ENCODE assay signal across 21 mouse cellular contexts in genomic region chr19:46244628-46245027, GRCm38 (mm10). TPM values are rescaled to one million over a fixed set of nuclear protein-coding genes. Genes with fewer than 3 reads are reported as not detected.
DNase-seq lines count a peak whose midpoint lies in the region; ATAC-seq and TF ChIP-seq lines count a peak whose summit lies in the region.
"Had no signal": no experiment of that assay in that cellular context is flagged by ENCODE, and none has a peak within 500 bp of the region (broad histone marks: within the 10 kb centered on the region; RNA-seq: fewer than 3 reads in every experiment).

No protein-coding gene starts in this region.

- TF ChIP-seq EP300 in stomach, postnatal 0 days (optimal IDR thresholded peaks at IDR 0.05), result no peak

- TF ChIP-seq CTCF in stomach, postnatal 0 days (IDR thresholded peaks at IDR 0.05; ENCODE audit: low read depth), result no peak

- no peaks in the 10 kb centered on the region for H3K36me3 ChIP-seq in stomach, postnatal 0 days (ENCODE audit: control insufficient read depth, insufficient read depth, low read length)

- no peaks in the 10 kb centered on the region for H3K9me3 ChIP-seq in stomach, postnatal 0 days (ENCODE audit: control insufficient read depth, low read length)
- H3K9me3 ChIP-seq: embryonic facial prominence, embryonic 13.5 days; forebrain, embryonic 12.5 days; heart, embryonic 12.5 days; hindbrain, embryonic 12.5 days had no signal

- WGBS in stomach, postnatal 0 days, result 33% methylated on average over 5 of the region's 5 CpGs

- DNase-seq in heart, adult 11 months, result peak; percentile 71
- DNase-seq in heart, postnatal 4 days, result no peak
- peak; percentile 24 for DNase-seq in retina, postnatal 1 day
- no peak for DNase-seq in retina, embryonic 14.5 days (ENCODE audit: low spot score)
- peak; percentile 63 for DNase-seq in ZHBTc4 (ENCODE audit: low read depth, low spot score)
- DNase-seq in stomach, postnatal 0 days (ENCODE audit: low spot score), result peak; percentile 19
- DNase-seq in kidney, postnatal 25 days, result no peak
- DNase-seq in layer of hippocampus, adult 9-11 months, result no peak
- DNase-seq: adrenal gland, postnatal 10 days; cerebellum, adult 18-20 months; cerebellum, adult 9-11 months; cerebellum, postnatal 36 days; gastrocnemius, postnatal 10 days; kidney, adult 11 months had no signal

- no peak overlapping the region for H3K9ac ChIP-seq in stomach, postnatal 0 days (ENCODE audit: low read length)
- H3K9ac ChIP-seq: embryonic facial prominence, embryonic 13.5 days; forebrain, embryonic 12.5 days; heart, embryonic 12.5 days; hindbrain, embryonic 12.5 days had no signal

- H3K4me1 ChIP-seq in stomach, postnatal 0 days (replicated peaks; ENCODE audit: control insufficient read depth, insufficient read depth), result no peaks in the 10 kb centered on the region

- H3K4me2 ChIP-seq in stomach, postnatal 0 days (replicated peaks; ENCODE audit: low read depth), result no peak overlapping the region
- H3K4me2 ChIP-seq: embryonic facial prominence, embryonic 13.5 days; forebrain, embryonic 12.5 days; heart, embryonic 12.5 days; hindbrain, embryonic 12.5 days had no signal

- H3K27ac ChIP-seq in stomach, postnatal 0 days (replicated peaks), result no peak overlapping the region
- H3K27ac ChIP-seq: embryonic facial prominence, embryonic 13.5 days; forebrain, embryonic 12.5 days; hindbrain, embryonic 12.5 days had no signal

- no peaks in the 10 kb centered on the region for H3K27me3 ChIP-seq in stomach, postnatal 0 days (ENCODE audit: control insufficient read depth, insufficient read depth, low read length)
- H3K27me3 ChIP-seq: CH12.LX; embryonic facial prominence, embryonic 13.5 days; forebrain, embryonic 12.5 days; heart, embryonic 12.5 days; hindbrain, embryonic 12.5 days; Patski had no signal

- ATAC-seq in stomach, postnatal 0 days (ENCODE audit: low FRiP score, low TSS enrichment), result no peak
- ATAC-seq: hindbrain, embryonic 16.5 days; Patski had no signal

- no peak overlapping the region for H3K4me3 ChIP-seq in stomach, postnatal 0 days (ENCODE audit: low read depth, low read length)
- H3K4me3 ChIP-seq: embryonic facial prominence, embryonic 13.5 days; forebrain, embryonic 12.5 days; heart, embryonic 12.5 days; hindbrain, embryonic 12.5 days had no signal

RNA-seq across cellular contexts. Expression of gene Nfkb2, which starts 59.5 kb away (rescaled TPM):
- 10 to 100 TPM; 15.1 to 15.2 TPM for total RNA-seq in heart, postnatal 4 days (2021)
- 11.4 and 11.6 TPM in 2 replicates for polyA plus RNA-seq in stomach, postnatal 0 days (2015; fragmentation: Nextera tagmentation; extraction: Ambion mirVana)

Comparison
In these comparisons a context has a peak if more than half of its experiments do, and no peak if none do; other contexts are left out.
1. DNase-seq: peak in heart, adult 11 months (single experiment), retina, postnatal 1 day (single experiment), ZHBTc4 (single experiment) and stomach, postnatal 0 days (single experiment); none in heart, postnatal 4 days (single experiment), retina, embryonic 14.5 days (single experiment), kidney, postnatal 25 days (0 of 2) and layer of hippocampus, adult 9-11 months (single experiment).